Mouse (Mus musculus): ENCODE data around the gene A930004D18Rik.

A930004D18Rik gene

DNA sequence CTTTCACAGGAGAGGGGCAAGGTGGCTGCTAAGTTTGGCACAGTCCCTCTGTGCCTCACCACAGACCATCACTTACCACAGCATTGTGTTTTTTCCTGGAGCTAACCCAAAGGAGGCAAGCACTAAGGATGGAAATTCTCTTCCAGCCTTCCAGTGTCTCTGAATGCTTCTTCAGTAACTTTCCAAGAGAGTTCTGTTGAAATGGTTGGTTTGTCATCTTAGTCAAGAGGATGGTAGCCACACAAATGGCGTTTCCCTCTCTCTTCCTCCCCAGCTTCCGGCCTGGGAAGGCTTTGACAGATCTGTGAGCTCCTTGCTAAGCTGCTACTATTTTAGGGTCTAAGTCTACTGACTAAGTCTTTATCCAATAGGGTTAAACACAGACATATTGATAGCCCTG lies at the start of gene A930004D18Rik:
Gene A930004D18Rik (minus strand): TSS at position 247 of the 400 bp plus-strand sequence.
- no peak for DNase-seq

DNA sequence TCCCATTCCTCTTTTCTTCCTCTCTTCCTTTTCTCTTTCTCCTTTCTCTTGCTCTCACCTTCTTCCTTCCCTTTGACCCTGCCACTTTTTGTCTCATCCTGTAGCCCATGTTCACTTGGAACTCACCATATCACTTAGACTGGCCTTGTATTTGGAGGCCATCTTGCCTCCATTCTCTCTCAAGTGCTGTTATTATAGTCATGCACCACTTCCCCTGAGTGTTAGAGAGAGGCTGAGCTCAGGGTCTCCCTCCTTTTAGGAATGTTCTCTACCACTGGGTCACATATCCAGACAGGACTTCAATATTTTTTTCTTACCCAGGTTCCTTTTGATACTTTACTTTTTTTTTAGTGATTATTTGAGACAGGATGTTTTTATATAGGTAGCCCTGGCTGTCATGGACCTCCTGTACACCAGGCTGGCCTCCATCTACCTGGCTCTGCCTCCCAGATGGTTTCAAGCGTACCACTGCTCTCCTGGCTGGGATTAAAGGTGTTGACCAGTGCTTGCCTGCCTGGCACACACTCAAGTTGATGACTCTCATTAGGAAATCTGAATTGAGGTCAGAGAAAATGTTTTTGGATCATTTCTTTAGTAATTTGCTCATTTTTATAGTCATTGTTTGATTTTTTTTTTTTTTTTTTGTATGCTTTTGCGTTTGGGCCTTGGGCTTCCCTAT lies 42.8 kb upstream of the A930004D18Rik start:
- no peak for DNase-seq

DNA sequence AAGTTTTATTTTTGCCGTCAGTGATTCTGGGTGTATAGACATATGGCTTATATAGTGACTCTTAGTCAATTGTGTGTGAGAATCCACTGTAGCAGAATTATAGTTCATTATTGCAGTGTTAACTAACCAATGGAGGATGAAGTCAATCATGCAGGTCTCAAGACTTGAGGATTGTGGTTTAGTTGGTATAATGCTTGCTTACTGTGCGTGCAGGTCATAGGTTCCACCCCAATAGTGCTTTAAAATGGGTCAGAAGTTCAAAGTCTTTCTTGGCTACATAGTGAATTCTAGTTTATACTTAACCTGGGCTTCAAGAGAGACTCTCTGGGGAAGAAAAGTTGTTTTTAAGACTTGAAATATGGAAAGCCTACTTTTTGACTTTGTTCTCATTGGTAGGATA lies 34.4 kb upstream of the A930004D18Rik start:
- DNase-seq = no peak

DNA sequence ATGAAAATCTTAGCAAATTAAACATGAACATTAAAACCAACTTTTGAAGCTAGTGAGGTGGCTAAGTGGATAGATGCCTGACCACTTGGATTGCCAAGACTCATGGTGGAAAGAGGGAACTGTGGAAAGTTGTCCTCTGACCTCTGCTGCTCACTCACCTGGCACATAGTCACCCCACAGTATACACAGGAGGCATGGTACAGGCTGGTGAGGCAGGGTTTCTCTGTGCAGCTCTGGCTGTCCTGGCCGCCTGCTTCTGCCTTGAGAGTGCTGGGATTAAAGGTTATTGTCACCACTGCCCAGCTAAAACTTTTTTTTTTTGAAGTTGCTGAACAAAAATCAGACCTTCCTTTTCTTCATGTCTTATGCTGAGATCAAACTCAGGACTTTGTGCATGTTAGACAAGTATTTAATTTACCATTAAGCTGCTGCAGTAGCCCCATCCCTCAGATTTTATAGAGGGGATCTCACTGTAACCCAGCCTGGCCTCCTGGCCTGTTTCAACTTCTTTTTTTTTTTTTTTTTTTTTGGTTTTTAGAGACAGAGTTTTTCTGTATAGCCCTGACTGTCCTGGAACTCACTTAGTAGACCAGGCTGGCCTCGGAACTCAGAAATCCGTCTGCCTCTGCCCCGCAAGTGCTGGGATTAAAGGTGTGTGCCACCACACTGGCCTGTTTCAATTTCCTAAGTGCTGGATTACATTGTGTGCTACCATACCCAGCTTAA lies 30.7 kb upstream of the A930004D18Rik start:
- peak; percentile 58 for DNase-seq

DNA sequence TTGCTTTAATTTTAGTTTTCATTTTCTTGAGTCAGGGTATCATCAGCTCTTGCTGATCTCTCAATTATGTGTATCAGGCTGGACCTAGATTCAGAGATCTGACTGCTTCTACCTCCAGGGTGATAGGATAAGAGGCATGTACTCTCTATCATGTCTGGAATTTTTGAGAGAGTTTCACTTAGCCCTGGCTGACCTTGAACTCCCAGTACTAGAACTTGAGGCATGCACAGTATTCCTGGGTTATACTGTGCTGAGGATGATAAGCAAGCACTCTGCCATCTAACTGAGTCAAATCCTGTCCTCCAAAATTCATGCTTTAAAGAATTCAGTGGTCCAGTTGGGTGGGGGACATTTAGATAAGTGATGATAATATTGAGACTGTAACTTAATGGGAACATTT lies 28.9 kb upstream of the A930004D18Rik start:
- no peak for DNase-seq

DNA sequence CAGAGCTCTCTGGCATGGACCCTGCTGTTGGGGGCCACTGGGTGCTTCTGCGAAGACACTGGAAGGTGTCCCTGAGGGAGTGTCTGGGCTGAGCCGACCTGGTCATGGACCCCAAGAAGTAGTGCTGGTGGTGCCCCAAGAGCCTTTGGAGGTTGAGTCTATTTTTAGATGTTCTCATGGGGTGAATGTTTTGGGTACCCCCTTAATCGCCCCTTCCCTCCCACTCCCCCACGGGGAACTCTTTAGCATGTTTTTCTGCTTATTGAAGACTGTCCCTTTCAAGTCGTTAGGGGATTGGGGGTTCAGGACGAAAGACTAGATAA lies 28.1 kb upstream of the A930004D18Rik start:
- DNase-seq = no peak

DNA sequence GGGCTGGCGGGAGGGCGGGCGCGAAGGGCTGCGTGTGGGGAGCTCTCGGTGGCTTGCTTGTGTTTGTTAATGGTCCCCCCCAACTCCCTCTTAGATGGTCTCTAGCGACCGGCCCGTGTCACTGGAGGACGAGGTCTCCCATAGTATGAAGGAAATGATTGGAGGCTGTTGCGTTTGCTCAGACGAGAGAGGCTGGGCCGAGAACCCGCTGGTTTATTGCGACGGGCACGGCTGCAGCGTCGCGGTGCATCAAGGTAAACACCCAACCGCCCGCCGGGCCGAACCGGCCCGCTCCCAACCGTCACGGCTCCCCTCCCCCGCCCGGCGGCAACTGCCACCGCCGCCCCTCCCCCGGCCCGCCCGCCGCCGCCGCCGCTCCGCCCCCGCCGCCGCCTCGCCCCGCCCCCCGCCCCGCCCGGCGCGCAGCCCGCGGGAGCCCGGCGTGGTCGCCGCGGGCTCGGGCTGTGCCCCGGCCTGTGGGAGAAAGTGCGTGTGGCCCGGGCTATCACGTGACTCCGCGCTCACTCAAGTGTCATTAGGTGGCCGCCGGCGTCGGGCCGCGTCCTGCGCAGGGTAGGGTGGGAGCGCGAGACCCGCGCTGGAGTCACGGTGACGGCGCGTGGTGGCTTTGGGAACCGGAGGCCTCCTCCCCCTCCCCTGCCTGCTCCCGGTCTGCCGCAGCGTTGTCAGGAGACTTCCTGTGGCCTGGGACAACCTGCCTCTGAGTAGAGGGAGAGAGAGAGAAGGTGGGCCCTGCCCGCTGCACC lies 27.6 kb upstream of the A930004D18Rik start:
- DNase-seq = peak; percentile 83

DNA sequence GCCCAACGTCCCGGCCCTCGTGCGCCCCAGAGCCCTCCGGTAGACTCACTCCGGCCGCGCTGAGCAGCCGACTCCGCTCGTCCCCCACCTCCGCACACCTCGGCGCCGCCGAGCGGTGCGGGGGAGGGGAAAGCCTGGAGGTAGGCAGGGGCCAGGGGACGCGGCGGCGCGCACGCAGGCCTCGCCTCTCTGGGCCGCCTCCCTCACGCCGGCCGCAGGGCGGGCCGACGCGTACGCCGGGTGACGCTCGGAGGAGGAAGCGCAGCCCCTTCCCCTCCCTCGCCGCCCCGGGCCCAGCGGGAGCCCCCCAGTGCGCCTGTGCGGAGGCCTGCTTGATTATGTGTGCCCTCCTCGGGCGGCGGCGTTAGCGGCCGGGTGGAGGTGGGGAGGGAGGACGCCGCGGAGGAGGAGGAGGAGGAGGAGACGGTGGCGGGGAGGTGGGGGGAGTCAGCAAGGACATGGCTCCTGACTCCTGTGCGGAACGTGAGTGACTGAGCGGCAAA lies 26.9 kb upstream of the A930004D18Rik start:
- DNase-seq = peak; percentile 91

DNA sequence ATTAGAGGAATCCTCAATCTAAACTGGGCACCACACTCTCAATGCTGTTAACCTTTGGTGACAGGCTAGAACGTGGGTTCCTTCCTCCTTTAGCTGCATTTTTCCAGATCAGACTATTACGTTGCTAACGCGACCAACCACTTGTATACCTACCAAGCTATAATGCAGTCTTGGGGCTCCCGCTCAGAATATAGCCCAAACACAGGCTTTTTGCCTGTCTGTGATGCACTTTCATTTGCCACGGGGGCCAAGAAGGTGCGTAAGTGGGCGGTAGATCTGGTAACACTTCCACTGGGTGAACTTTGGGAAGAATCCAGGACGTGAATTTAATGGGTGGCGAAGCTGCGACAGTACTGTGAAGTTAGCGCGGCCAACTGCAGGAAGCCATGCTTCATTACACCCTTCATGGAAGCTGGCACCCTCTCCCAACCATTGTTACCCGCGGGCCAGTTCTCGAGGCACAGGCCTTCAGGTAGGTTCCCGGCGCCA lies 26.3 kb upstream of the A930004D18Rik start:
- DNase-seq = peak; percentile 81

DNA sequence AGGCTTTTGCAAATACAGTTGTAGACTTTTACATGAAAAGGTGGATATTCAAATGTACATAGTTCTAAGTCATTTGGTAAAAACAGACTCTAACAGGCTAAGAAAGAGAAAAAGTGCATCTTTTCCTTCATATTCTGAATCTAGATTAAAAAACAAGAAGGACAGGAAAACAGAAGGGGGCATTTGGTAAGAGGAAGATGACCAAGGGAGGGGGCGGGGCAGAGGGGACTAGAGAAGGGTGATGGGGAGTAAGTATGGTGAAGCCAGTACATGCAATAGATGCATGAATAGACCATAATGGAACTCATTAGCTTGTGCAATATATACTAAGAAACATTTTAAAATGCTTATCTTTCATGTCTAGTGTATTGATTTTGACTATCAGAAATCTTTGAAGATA lies 22.9 kb upstream of the A930004D18Rik start:
- no peak for DNase-seq

DNA sequence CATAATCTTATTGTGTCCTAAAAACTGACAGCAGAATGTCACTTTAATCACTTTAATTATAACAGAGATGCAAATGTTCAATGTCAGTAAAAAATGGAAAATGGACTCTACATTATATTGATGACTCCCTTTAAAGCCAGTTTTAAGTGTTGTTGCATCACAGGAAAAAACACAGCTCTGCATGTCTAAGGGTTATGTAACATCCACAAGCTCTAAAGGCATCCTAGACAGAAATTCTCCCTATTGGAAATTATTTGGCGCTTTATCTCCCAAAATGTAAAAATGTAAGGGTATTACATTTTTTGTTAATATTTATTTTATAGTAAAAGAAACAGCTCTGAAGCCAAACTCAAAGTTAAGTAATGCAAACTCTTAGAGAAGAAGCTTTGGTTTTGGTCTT lies 22.4 kb upstream of the A930004D18Rik start:
- no peak for DNase-seq

DNA sequence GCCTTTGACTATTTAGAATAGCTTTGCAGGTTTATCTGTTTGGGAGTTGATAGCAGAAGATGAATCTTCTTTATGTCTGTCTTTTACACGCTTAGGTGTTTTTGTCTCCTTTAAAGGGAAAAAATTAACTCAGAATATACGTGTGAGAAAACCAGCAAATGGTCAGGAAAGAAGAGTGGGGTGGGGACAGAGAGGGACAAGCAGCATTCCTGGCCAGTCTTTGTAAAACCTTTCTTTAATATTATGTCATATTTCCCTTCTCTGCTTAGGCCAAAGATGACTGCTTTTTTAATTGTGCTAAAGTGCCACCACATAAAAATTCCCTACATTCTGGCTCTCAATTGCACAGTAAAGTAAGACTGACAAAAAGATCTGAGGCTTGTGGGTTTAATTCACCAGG lies 21.5 kb upstream of the A930004D18Rik start:
- DNase-seq = no peak

DNA sequence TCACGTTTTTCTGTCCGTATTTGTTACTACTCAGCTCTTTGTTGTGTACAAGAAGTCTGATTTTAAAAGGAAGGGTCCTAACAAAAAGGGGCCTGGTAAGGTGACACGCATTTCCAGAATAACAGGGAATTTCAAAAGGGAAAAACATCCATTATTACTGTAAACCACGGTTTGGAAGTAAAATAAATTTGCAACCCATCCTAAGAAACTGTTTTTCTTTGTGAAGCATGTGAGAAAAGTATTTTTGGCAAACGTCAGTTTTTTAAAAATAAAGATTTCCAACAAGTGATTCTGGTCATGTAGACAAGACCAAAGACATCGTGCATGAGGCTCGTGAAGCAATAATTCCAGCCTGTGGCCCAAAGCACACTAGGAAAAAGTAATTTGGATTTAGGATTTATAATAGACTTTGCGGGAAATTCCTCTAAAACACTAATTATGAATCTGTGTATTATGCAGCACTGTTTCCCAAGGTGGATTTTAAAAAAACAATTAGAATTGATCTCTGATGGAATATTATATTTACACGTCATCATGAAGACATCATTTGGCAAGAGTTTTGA lies 20.7 kb upstream of the A930004D18Rik start:
- no peak for DNase-seq

DNA sequence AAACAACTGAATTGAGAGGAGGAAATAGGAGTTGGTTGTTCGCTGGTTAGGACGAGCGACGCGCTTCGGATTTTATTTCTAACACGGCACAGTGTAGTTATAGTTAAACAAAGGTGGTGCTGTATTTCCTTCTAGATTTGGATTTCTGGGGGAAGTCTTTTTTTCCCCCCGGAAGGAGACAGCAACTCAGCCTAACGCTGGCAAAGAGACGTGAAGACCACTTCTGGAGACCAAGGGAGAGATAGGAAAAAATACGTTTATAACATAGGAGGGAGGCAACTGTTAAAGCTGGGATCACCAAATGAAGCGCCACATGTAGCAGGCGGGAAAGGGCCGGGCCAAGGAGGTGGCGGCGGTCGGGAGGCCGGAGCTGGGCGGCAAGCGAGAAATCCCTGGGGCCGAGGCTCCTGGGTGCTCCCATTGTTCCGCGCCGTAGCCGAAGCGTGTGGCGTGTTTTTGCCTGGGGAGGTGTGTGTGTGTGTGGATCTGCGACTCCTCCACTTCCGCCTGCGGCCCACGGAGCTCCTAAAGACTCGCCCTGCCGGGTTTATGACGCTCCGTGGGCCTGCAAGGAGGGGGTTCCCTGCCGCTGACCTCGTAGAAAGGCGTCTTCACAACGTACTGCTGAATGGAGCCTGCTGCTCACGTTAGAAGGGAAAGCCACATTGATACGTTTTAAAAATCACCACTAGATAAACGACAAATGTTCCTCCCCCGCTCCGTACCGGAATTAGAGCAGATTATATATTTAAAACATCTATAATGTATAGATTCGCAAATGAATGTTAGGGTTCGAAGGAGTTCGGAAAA lies 20.0 kb upstream of the A930004D18Rik start:
- DNase-seq = peak; percentile 79

DNA sequence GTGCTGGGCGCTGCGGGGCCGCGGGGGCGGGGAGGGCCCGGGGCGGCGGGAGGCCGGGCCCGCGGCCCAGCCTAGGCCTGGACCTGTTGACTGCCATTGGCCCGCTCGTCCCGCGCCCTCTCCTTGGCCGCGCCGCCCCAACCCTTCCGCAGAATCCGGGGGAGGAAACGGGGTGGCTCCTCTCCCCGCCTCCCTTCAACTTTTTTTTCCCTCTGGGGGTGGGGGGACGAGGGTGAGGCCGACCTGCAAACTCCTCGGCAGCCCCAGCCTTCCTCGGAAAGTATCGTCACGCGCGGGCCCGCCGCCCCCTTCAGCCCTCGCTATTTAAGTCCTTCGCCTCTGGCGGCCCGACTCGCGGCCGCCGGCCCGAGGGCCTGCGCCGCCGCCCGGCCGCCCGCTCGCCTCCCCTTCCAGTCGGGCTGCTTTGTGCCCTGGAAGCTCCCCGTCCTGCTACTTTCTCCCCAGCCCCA lies 19.3 kb upstream of the A930004D18Rik start:
- DNase-seq = peak; percentile 95

DNA sequence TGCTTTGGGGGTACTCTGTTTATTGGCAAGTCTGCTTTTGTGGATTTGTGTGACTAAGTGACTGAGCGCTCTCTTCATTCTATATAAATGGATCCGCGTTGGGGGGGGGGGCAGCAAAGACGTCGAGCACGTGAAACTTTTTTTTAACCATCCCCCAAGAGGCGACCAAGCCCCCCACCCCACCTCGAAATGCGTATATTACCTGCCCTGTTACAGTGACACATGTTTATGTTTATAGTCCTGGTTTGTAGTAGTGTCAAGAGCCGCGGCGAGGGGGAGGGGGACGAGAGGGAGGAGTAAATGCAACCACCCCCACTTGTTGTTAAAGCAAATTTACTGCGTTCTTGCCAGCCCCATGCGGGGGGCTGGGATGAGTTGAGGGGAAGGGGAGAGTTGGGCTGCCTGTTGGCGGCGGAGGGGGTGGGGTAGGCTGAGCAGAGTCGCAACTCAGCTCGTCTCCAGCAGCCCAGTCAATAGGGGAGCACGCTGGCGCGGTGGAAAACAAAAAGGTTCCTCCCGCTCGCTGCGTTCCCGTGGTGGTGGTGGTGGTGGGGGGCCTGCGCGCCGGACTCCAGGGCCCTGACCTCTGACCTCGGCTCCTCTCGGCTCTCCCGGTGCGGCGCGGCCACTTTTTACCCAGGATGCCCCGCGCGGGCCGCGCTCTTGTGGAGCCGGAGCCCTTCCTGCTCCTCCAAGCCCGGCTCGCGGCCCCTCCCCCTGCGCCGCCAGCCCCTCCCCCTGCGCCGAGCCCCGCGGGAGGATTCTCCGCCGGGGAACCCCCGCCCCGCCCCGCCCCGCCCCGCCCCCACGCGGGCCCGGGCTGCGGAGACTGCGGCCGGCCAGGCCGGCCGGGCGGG lies 18.6 kb upstream of the A930004D18Rik start:
- peak; percentile 96 for DNase-seq

DNA sequence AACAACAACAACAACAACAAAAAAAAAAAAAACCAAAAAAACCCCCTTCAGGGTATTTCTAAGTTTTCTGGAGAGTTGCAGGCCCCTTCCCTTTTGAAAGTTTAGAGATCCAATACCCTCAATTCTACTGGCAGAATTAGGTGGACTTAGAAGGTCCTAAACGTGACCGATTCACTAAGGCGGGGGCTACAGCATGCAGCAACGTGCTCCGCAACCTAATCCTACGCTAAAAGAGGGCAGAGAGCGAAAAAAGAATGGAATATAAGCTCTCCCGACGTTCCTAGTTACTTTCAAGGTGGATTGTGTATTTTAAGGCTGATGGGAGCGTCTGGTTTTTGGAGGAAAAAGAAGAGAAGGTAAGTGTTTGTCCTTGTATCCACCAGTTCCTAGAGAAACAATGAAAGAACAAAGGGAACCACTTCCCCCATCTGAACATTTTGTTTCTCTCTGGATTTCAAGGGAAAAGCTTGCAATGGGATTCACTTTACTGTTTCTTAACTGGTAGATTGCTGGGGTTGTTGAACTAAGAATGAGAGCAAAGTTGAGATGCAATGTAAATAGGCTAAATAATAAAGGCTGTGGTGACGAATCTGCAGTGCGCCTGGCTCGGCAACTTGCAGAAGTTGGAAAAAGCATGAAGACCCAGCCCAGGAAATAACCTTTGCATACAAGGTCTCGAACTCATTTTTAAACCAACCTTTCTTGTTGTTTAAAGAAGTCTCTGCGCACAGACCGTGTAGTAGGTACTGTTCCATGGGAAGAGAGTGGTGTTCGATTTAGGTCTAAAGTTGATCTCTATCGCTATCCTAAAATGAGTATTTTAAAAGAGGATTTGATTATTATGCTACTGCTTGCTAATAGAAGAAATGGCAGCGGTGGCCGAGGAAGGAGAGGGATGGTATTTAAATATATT lies 17.7 kb upstream of the A930004D18Rik start, which contains the start of gene Mllt10:
Gene Mllt10 (plus strand): TSS at position 222 of the 913 bp plus-strand sequence.
- peak; percentile 42 for DNase-seq

DNA sequence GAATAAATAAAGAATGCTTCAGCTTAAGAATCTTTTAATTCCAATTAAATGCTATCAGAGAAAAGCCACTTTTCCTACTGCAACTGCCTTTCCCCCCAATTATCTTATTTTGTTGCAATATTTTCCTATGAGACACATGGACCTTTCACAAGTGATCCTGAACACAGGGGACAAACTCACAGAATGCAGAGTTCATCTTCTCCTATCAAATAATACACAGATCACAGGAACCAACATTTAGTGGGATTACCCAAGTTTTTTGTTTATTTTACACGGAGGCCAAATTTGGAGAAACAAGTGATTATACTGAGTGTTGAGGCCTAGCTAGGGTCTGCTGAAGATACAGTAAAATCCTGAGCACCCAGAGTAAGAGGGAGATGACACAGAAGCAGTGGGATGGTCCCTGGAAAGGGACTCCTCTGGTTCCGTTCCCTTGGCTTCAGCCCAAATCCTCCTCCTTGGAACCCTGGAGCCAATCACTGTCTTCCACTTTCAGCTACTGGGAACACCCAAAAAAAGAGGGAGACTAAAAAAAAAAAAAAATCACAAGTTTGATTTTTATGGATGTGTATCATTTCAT lies 16.5 kb upstream of the A930004D18Rik start:
- DNase-seq = peak; percentile 31

DNA sequence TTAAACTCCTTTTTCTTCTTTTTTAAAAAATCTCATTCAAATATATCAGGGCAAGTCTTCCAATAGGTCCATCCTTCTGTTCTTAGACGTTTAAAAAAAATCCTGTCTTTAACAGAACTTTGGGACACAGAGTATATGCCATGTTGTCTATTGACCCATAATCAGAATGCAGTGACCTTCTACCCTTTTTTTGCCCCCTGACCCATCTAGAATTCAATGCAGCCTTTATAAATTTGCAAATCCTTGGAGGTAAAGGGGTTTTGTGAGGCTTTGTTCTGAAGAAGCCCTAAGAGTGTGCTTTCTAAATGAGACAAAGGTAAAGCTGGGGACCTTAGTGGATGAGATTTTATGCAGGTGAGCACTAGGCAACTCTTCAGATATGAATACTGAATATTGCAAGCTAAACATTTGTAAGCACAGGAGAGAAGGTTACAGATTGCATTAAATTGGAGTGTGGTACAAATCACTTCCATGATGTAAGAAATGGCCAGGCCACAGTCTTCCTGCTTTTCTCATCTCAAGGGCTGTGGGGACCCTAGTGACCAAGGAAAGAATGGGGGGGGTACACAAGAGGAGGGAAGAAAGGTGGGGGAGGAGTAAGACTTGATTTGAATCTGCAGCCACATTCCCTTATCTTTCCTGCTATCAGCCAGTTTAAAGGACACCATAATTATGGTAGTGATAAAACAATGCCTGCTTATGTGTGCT lies 15.9 kb upstream of the A930004D18Rik start:
- DNase-seq = no peak
